Mouse (Mus musculus) liver, embryonic 14.5 days (tissue): ENCODE data around the gene Top1. TPM values are rescaled to one million over a fixed set of nuclear protein-coding genes. Genes with fewer than 3 reads are reported as not detected.

ENCODE experiments used
- ATAC-seq: fragments of 200-750 bp; cut with Nextera tagmentation; 2 replicates; pipeline ENCODE4 v1.8.0; 2017; ENCODE audit warnings: moderate number of reproducible peaks, mild to moderate bottlenecking, moderate library complexity; ENCODE audit not compliant: insufficient read depth
- DNase-seq, 3 experiments: peaks; one replicate each; pipeline ENCODE4 v3.0.0-alpha.2; 2012 to 2013; ENCODE audit warnings: low read depth in 3 of 3, low spot score in 3 of 3
- H3K27ac ChIP-seq: fragments of 300-500 bp; sonication (generic); 2 replicates; pipeline ENCODE4 v1.5.1; 2014; ENCODE audit warnings: moderate library complexity, mild to moderate bottlenecking, control low read depth, inconsistent platforms
- H3K27me3 ChIP-seq: fragments of 300-500 bp; sonication (generic); 2 replicates; pipeline ENCODE4 v1.6.1; 2014; ENCODE audit warnings: mild to moderate bottlenecking, low read length, moderate library complexity; ENCODE audit not compliant: control insufficient read depth, insufficient read depth
- H3K36me3 ChIP-seq: fragments of 300-500 bp; sonication (generic); replicated peaks from 2 replicates; pipeline ENCODE4 v1.6.1; 2014; ENCODE audit warnings: low read depth; ENCODE audit not compliant: control insufficient read depth, insufficient read depth
- H3K4me1 ChIP-seq, 2 experiments: fragments of 200-500 bp in 1 of 2; fragments of 300-500 bp in 1 of 2; sonication (generic) in 1 of 2; replicated peaks; 2 replicates each; pipeline ENCODE4 v1.6.1; 2012 to 2014; ENCODE audit warnings: antibody characterized with exemption in 1 of 2, inconsistent platforms in 1 of 2, low read length in 1 of 2; ENCODE audit not compliant: control insufficient read depth in 2 of 2, insufficient read depth in 2 of 2
- H3K4me2 ChIP-seq: fragments of 300-500 bp; sonication (generic); 2 replicates; pipeline ENCODE4 v1.6.1; 2014; ENCODE audit warnings: low read depth, mild to moderate bottlenecking, control low read depth, moderate library complexity
- H3K4me3 ChIP-seq, 2 experiments: fragments of 200-500 bp in 1 of 2; fragments of 300-500 bp in 1 of 2; sonication (generic) in 1 of 2; 2 replicates each; pipeline ENCODE4 v1.5.1; 2012 to 2014; ENCODE audit warnings: low read depth in 2 of 2, low read length in 2 of 2, mild to moderate bottlenecking in 2 of 2, control low read depth in 1 of 2, inconsistent platforms in 1 of 2, moderate library complexity in 1 of 2; ENCODE audit not compliant: insufficient read depth in 1 of 2
- H3K9ac ChIP-seq: fragments of 300-500 bp; sonication (generic); replicated peaks from 2 replicates; pipeline ENCODE4 v1.6.1; 2014; ENCODE audit warnings: mild to moderate bottlenecking, control low read depth, moderate library complexity
- H3K9me3 ChIP-seq: fragments of 300-500 bp; sonication (generic); 2 replicates; pipeline ENCODE4 v1.6.1; 2016; ENCODE audit warnings: low read length, mixed read lengths; ENCODE audit not compliant: control insufficient read depth
- CTCF ChIP-seq: IDR thresholded peaks from 2 replicates; pipeline ENCODE4 v1.5.1; 2016; ENCODE audit warnings: antibody characterized with exemption, low read depth, control low read depth
- EP300 ChIP-seq: IDR thresholded peaks from 2 replicates; pipeline ENCODE4 v1.6.1; 2016; ENCODE audit warnings: antibody characterized with exemption, low read depth
- WGBS: fragments of 180-500 bp; shearing (Covaris S2); extraction: QIAGEN DNeasy Blood & Tissue Kit; methylation state at CpG from one replicate; pipeline ENCODE4 v1.1.7; 2014; ENCODE audit not compliant: insufficient replicate concordance; 5-methylcytosine and 5-hydroxymethylcytosine counted together
- polyA plus RNA-seq, 2 experiments: library from polyadenylated mRNA; depleted of rRNA in 1 of 2; stranded (reverse) in 1 of 2; unstranded in 1 of 2; fragments of >200 nt; fragmentation: Nextera tagmentation in 1 of 2; extraction: Ambion mirVana in 1 of 2; gene quantifications; 2 replicates each; pipeline versions ENCODE4 v1.2.1 to v1.2.3; 2012 to 2014

The Top1 gene
- 17.9 and 33.6 TPM in 2 replicates for polyA plus RNA-seq (2012; rRNA removed)
- 51.2 and 58.0 TPM in 2 replicates for polyA plus RNA-seq (2014; fragmentation: Nextera tagmentation; extraction: Ambion mirVana)

GRCm38 (mm10) chr2:160645614-160646137 lies at the start of gene Top1:
Gene Top1, plus strand, starts transcription at chr2:160645888.
- peaks cover 8 to 14% of the 10 kb centered on the region in 2 experiments for H3K4me1 ChIP-seq
- H3K27ac ChIP-seq = peak within 1 kb of the TSS; percentile 92
- H3K4me3 ChIP-seq = peak within 1 kb of the TSS; percentile 67 to 91
- H3K4me2 ChIP-seq = peak within 1 kb of the TSS; percentile 93
- peaks cover 4% of the 10 kb centered on the region; the same call in 1 of the 2 replicates for H3K36me3 ChIP-seq
- DNase-seq (peak; percentile 99 to 100 (median 100)), ATAC-seq (peak; percentile 95)
- no peaks in the 10 kb centered on the region for H3K9me3 ChIP-seq
- under 1% methylated on average over 48 of the region's 50 CpGs for WGBS
- H3K9ac ChIP-seq = peak within 1 kb of the TSS; percentile 100
- TF ChIP-seq CTCF (no peak), EP300 (no peak)
- no peaks in the 10 kb centered on the region for H3K27me3 ChIP-seq

GRCm38 (mm10) chr2:160597582-160598281 lies 48.0 kb upstream of the Top1 start:
- Histone ChIP-seq H3K9me3 (no peaks in the 10 kb centered on the region), H3K4me2 (no peak overlapping the region)

GRCm38 (mm10) chr2:160601805-160602204 lies 43.9 kb upstream of the Top1 start:
- peaks cover 30 to 36% of the 10 kb centered on the region in 2 experiments for H3K4me1 ChIP-seq
- DNase-seq = peak; percentile 52 to 61 (median 58)
- H3K36me3 ChIP-seq = no peaks in the 10 kb centered on the region
- peak overlapping the region; percentile 7 for H3K9ac ChIP-seq
- TF ChIP-seq EP300 (no peak), CTCF (peak; percentile 90)
- no peak for ATAC-seq
- 13% methylated on average over 1 of the region's 1 CpGs for WGBS
- peaks cover 3% of the 10 kb centered on the region for H3K27me3 ChIP-seq
- peak overlapping the region; percentile 11 for H3K4me2 ChIP-seq
- H3K9me3 ChIP-seq = no peaks in the 10 kb centered on the region
- no peak overlapping the region for H3K4me3 ChIP-seq
- H3K27ac ChIP-seq = peak overlapping the region; percentile 99

More at GRCm38 (mm10) chr2:160597582-160598281, 48.0 kb upstream of the Top1 start:
- TF ChIP-seq CTCF (peak; percentile 99), EP300 (no peak)
- DNase-seq (peak; percentile 41 to 53 (median 48)), ATAC-seq (peak; percentile 29; the same call in 1 of the 2 replicates)
- Histone ChIP-seq H3K36me3 (no peaks in the 10 kb centered on the region), H3K27ac (no peak overlapping the region), H3K9ac (no peak overlapping the region), H3K27me3 (peaks cover 3% of the 10 kb centered on the region), H3K4me3 (no peak overlapping the region), H3K4me1 (peaks cover 11 to 15% of the 10 kb centered on the region in 2 experiments)
- WGBS = 35% methylated on average over 12 of the region's 12 CpGs

- Histone ChIP-seq H3K9me3 (no peaks in the 10 kb centered on the region), H3K4me2 (peak overlapping the region; percentile 66), H3K4me1 (peaks cover 31 to 36% of the 10 kb centered on the region in 2 experiments), H3K27ac (peak overlapping the region; percentile 99), H3K27me3 (no peaks in the 10 kb centered on the region), H3K4me3 (peak overlapping the region; percentile 33 to 39), H3K9ac (peak overlapping the region; percentile 61), H3K36me3 (no peaks in the 10 kb centered on the region)
- 25% methylated on average over 10 of the region's 10 CpGs for WGBS
- DNase-seq (peak; percentile 86 to 91 (median 88)), ATAC-seq (peak; percentile 97)
- no peak for TF ChIP-seq CTCF
- peak; percentile 98 for TF ChIP-seq EP300
Measured at GRCm38 (mm10) chr2:160603154-160603933, 42.3 kb upstream of the Top1 start.
